Mouse (Mus musculus) cerebellum, adult 2 months (tissue): ENCODE measurements around the gene Ptpn3.

ENCODE experiments used
- CTCF ChIP-seq: fragments of 200-500 bp; IDR thresholded peaks from 2 replicates; pipeline ENCODE4 v1.5.1; 2011; ENCODE audit warnings: low read depth, mild to moderate bottlenecking, control low read depth, low read length, moderate library complexity, borderline replicate concordance; ENCODE audit not compliant: insufficient read depth
- POLR2A ChIP-seq: fragments of 200-500 bp; IDR thresholded peaks from 2 replicates; pipeline ENCODE4 v1.6.1; 2011; ENCODE audit warnings: low read length, control low read depth, borderline replicate concordance; ENCODE audit not compliant: insufficient read depth

GRCm38 (mm10) chr4:57239112-57239511 is 62.5 kb downstream of the Ptpn3 start:
- TF ChIP-seq CTCF (no peak), POLR2A (no peak)
